Comparison of ENCODE assay signal across 8 mouse cellular contexts in genomic region chr13:49178839-49179585, GRCm38 (mm10). TPM values are rescaled to one million over a fixed set of nuclear protein-coding genes. Genes with fewer than 3 reads are reported as not detected.
DNase-seq lines count a peak whose midpoint lies in the region; ATAC-seq lines count a peak whose summit lies in the region.

No protein-coding gene starts in this region.

- peak overlapping the region; percentile 19 for H3K27ac ChIP-seq in forebrain, embryonic 16.5 days (ENCODE audit: low read length)

- DNase-seq in ovary, adult 18-20 months (ENCODE audit: low spot score), result peak; percentile 69
- DNase-seq in ovary, postnatal 10 days (ENCODE audit: low spot score), result no peak
- DNase-seq in heart, postnatal 10 days, result peak; percentile 89 to 92
- DNase-seq in layer of hippocampus, postnatal 14 days (ENCODE audit: low spot score in 2 of 2), result peak; percentile 61 to 83
- DNase-seq in lung, postnatal 4 days, result peak; percentile 79 to 88
- peak; percentile 85 for DNase-seq in testis, postnatal 10 days (ENCODE audit: low spot score)

- H3K4me2 ChIP-seq in forebrain, embryonic 16.5 days (ENCODE audit: low read length), result no peak overlapping the region

- ATAC-seq in forebrain, embryonic 16.5 days, result peak; percentile 90
- ATAC-seq in erythroblast, adult 5-6 weeks (replicated peaks; ENCODE audit: low FRiP score, poor library complexity, severe bottlenecking), result no peak

- H3K4me1 ChIP-seq in forebrain, embryonic 16.5 days (replicated peaks; ENCODE audit: control insufficient read depth, insufficient read depth, low read length), result peaks cover 8% of the 10 kb centered on the region

- H3K4me3 ChIP-seq in forebrain, embryonic 16.5 days (replicated peaks; ENCODE audit: low read length), result no peak overlapping the region

- no peak overlapping the region for H3K9ac ChIP-seq in forebrain, embryonic 16.5 days (replicated peaks; ENCODE audit: low read depth, low read length)

- no peaks in the 10 kb centered on the region for H3K9me3 ChIP-seq in forebrain, embryonic 16.5 days (ENCODE audit: control insufficient read depth, low read length)

- 41% methylated on average over 19 of the region's 19 CpGs for WGBS in forebrain, embryonic 16.5 days

- intact Hi-C loops in heart, postnatal 10 days (cut with DNase I), result no loop called here

- H3K36me3 ChIP-seq in forebrain, embryonic 16.5 days (ENCODE audit: control insufficient read depth, insufficient read depth), result no peaks in the 10 kb centered on the region

- no peaks in the 10 kb centered on the region for H3K27me3 ChIP-seq in forebrain, embryonic 16.5 days (replicated peaks; ENCODE audit: control insufficient read depth, insufficient read depth, low read length)

RNA-seq across cellular contexts. Expression of gene Ninj1, which starts 8.3 kb away (rescaled TPM):
- 21.3 and 23.1 TPM in 2 replicates for polyA plus RNA-seq in forebrain, embryonic 16.5 days (2015; fragmentation: Nextera tagmentation; extraction: Ambion mirVana)
- 10 to 100 TPM; 45.2 to 88.0 TPM for total RNA-seq in heart, postnatal 10 days (2021)
- total RNA-seq in layer of hippocampus, postnatal 14 days (2021), result 10 to 100 TPM; 24.4 to 26.4 TPM
- 18.3 and 22.2 TPM in 2 replicates for total RNA-seq in erythroblast, adult 5-6 weeks (2015; ENCODE audit: low replicate concordance)
- total RNA-seq in erythroblast, adult 5-6 weeks (2017; ENCODE audit: low replicate concordance), result 6.4 and 13.3 TPM in 2 replicates

RNA-seq across cellular contexts. Expression of gene Wnk2, which starts 31.2 kb away (rescaled TPM):
- 16.0 and 21.3 TPM in 2 replicates for polyA plus RNA-seq in forebrain, embryonic 16.5 days (2015; fragmentation: Nextera tagmentation; extraction: Ambion mirVana)
- 10 to 100 TPM; 26.9 to 27.6 TPM for total RNA-seq in heart, postnatal 10 days (2021)
- total RNA-seq in layer of hippocampus, postnatal 14 days (2021), result 10 to 100 TPM; 91.9 to 99.8 TPM
- not detected in 2 replicates for total RNA-seq in erythroblast, adult 5-6 weeks (2015; ENCODE audit: low replicate concordance)
- not detected in 2 replicates for total RNA-seq in erythroblast, adult 5-6 weeks (2017; ENCODE audit: low replicate concordance)

RNA-seq across cellular contexts. Expression of gene Card19, which starts 36.8 kb away (rescaled TPM):
- 20.6 and 21.4 TPM in 2 replicates for polyA plus RNA-seq in forebrain, embryonic 16.5 days (2015; fragmentation: Nextera tagmentation; extraction: Ambion mirVana)
- 100 to 1,000 TPM; 112 to 117 TPM for total RNA-seq in heart, postnatal 10 days (2021)
- 10 to 100 TPM; 17.1 to 18.4 TPM for total RNA-seq in layer of hippocampus, postnatal 14 days (2021)
- total RNA-seq in erythroblast, adult 5-6 weeks (2015; ENCODE audit: low replicate concordance), result 13.1 and 22.8 TPM in 2 replicates
- total RNA-seq in erythroblast, adult 5-6 weeks (2017; ENCODE audit: low replicate concordance), result 8.2 and 8.9 TPM in 2 replicates

Comparison
In these comparisons a context has a peak if more than half of its experiments do, and no peak if none do; other contexts are left out.
1. RNA of gene Wnk2, which starts 31.2 kb away (total RNA-seq): 91.9 to 99.8 TPM in layer of hippocampus, postnatal 14 days and 26.9 to 27.6 TPM in heart, postnatal 10 days; not detected in erythroblast, adult 5-6 weeks; every median in the first group is over 10 times any median in the second.
2. RNA of gene Card19, which starts 36.8 kb away (total RNA-seq): 112 to 117 TPM in heart, postnatal 10 days; 17.1 to 18.4 TPM in layer of hippocampus, postnatal 14 days and 8.2 to 22.8 TPM in erythroblast, adult 5-6 weeks; every median in the first group is over 4 times any median in the second.